Comparison of ENCODE assay signal across 9 mouse cellular contexts in the genomic region with DNA sequence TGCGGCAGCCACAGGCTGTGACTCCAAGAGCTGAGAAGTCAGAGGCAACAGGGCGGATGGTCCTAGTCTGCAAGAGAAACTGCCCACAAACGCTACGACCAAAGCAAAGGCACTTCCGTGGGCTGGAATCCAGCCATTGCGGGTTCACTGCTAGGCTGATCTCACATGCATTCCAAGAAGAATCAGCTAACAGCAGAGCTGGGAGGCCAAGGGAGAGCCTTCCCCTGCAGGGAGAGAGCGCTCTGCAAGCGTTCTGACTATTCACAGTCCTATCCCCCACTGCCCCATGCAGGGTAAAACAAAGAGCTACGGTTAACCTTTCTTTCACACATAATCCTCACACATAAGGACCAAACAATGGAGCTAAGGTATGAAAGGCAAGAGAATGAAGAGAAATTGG. TPM values are rescaled to one million over a fixed set of nuclear protein-coding genes. Genes with fewer than 3 reads are reported as not detected.
DNase-seq lines count a peak whose midpoint lies in the region; ATAC-seq and TF ChIP-seq lines count a peak whose summit lies in the region.
"Had no signal": no experiment of that assay in that cellular context is flagged by ENCODE, and none has a peak within 500 bp of the region (broad histone marks: within the 10 kb centered on the region; RNA-seq: fewer than 3 reads in every experiment).

No protein-coding gene starts in this region.

- no peaks in the 10 kb centered on the region for H3K9me3 ChIP-seq in neural tube, embryonic 15.5 days (replicated peaks)
- no peaks in the 10 kb centered on the region for H3K9me3 ChIP-seq in forebrain, embryonic 15.5 days
- H3K9me3 ChIP-seq in limb, embryonic 10.5 days (replicated peaks), result no peaks in the 10 kb centered on the region
- H3K9me3 ChIP-seq in stomach, embryonic 16.5 days (replicated peaks; ENCODE audit: control insufficient read depth, low read length), result no peaks in the 10 kb centered on the region

- no peak overlapping the region; the same call in 1 of the 2 replicates for H3K27ac ChIP-seq in neural tube, embryonic 15.5 days (replicated peaks)
- peak overlapping the region; percentile 58 for H3K27ac ChIP-seq in forebrain, embryonic 15.5 days (replicated peaks)
- peak overlapping the region; percentile 50 for H3K27ac ChIP-seq in limb, embryonic 10.5 days
- H3K27ac ChIP-seq in stomach, embryonic 16.5 days (ENCODE audit: low read length), result peak overlapping the region; percentile 55; the same call in 1 of the 2 replicates
- no peak overlapping the region for H3K27ac ChIP-seq in left cerebral cortex, adult 2 months

- ATAC-seq in neural tube, embryonic 15.5 days (ENCODE audit: low FRiP score), result no peak; the same call in 1 of the 2 replicates
- no peak for ATAC-seq in forebrain, embryonic 15.5 days (replicated peaks)
- no peak for ATAC-seq in stomach, embryonic 16.5 days (ENCODE audit: insufficient read depth, low FRiP score)

- no peaks in the 10 kb centered on the region for H3K27me3 ChIP-seq in neural tube, embryonic 15.5 days (replicated peaks)
- no peaks in the 10 kb centered on the region for H3K27me3 ChIP-seq in forebrain, embryonic 15.5 days
- no peaks in the 10 kb centered on the region for H3K27me3 ChIP-seq in limb, embryonic 10.5 days (ENCODE audit: low read depth, poor library complexity, severe bottlenecking)
- H3K27me3 ChIP-seq in stomach, embryonic 16.5 days (ENCODE audit: control insufficient read depth, insufficient read depth, low read length), result no peaks in the 10 kb centered on the region

- peak; percentile 20 for DNase-seq in neural tube, embryonic 10.5 days (ENCODE audit: extremely low spot score, low spot score)
- DNase-seq in limb, embryonic 10.5 days (ENCODE audit: low spot score), result no peak
- no peak for DNase-seq in cerebellum, adult 11 months
- DNase-seq in left cerebral cortex, adult 2 months (ENCODE audit: extremely low spot score in 1 of 2, low spot score in 2 of 2), result no peak
- DNase-seq in thymus, postnatal 0 days (ENCODE audit: low spot score), result no peak
- DNase-seq: thymus, postnatal 14 days had no signal

- peaks cover 17% of the 10 kb centered on the region for H3K4me1 ChIP-seq in neural tube, embryonic 15.5 days
- peaks cover 25% of the 10 kb centered on the region for H3K4me1 ChIP-seq in forebrain, embryonic 15.5 days
- peaks cover 18% of the 10 kb centered on the region for H3K4me1 ChIP-seq in limb, embryonic 10.5 days
- H3K4me1 ChIP-seq in stomach, embryonic 16.5 days (ENCODE audit: control insufficient read depth, insufficient read depth, low read length), result peaks cover 30% of the 10 kb centered on the region

- no peak overlapping the region for H3K9ac ChIP-seq in neural tube, embryonic 15.5 days (replicated peaks)
- no peak overlapping the region for H3K9ac ChIP-seq in forebrain, embryonic 15.5 days (replicated peaks)
- peak overlapping the region; percentile 24; the same call in 1 of the 2 replicates for H3K9ac ChIP-seq in stomach, embryonic 16.5 days (ENCODE audit: low read length)

- H3K36me3 ChIP-seq in neural tube, embryonic 15.5 days, result peaks cover 56% of the 10 kb centered on the region
- H3K36me3 ChIP-seq in forebrain, embryonic 15.5 days, result peaks cover 44% of the 10 kb centered on the region
- peaks cover 17% of the 10 kb centered on the region for H3K36me3 ChIP-seq in limb, embryonic 10.5 days
- H3K36me3 ChIP-seq in stomach, embryonic 16.5 days (ENCODE audit: control insufficient read depth, insufficient read depth, low read length), result peaks cover 37% of the 10 kb centered on the region

- intact Hi-C loops in left cerebral cortex, adult 2 months (cut with DNase I), result no loop called here

- no peak for TF ChIP-seq CTCF in left cerebral cortex, adult 2 months (IDR thresholded peaks at IDR 0.05)

- no peak overlapping the region for H3K4me3 ChIP-seq in neural tube, embryonic 15.5 days (replicated peaks)
- H3K4me3 ChIP-seq in forebrain, embryonic 15.5 days, result no peak overlapping the region
- no peak overlapping the region for H3K4me3 ChIP-seq in limb, embryonic 10.5 days
- no peak overlapping the region for H3K4me3 ChIP-seq in stomach, embryonic 16.5 days (replicated peaks; ENCODE audit: low read length)
- no peak overlapping the region for H3K4me3 ChIP-seq in left cerebral cortex, adult 2 months

- H3K4me2 ChIP-seq in neural tube, embryonic 15.5 days, result no peak overlapping the region
- no peak overlapping the region for H3K4me2 ChIP-seq in forebrain, embryonic 15.5 days (replicated peaks)
- H3K4me2 ChIP-seq in stomach, embryonic 16.5 days (ENCODE audit: low read depth, low read length), result no peak overlapping the region

- WGBS in neural tube, embryonic 15.5 days, result 14% methylated on average over 9 of the region's 9 CpGs
- WGBS in forebrain, embryonic 15.5 days, result 7% methylated on average over 9 of the region's 9 CpGs
- 42% methylated on average over 9 of the region's 9 CpGs for WGBS in limb, embryonic 10.5 days
- WGBS in stomach, embryonic 16.5 days, result 26% methylated on average over 9 of the region's 9 CpGs

RNA-seq across cellular contexts. Expression of a gene that starts 56.6 kb away (rescaled TPM):
- 18.4 and 20.7 TPM in 2 replicates for polyA plus RNA-seq in neural tube, embryonic 15.5 days (2015; fragmentation: Nextera tagmentation; extraction: Ambion mirVana)
- 17.0 and 20.9 TPM in 2 replicates for polyA plus RNA-seq in forebrain, embryonic 15.5 days (2015; fragmentation: Nextera tagmentation; extraction: Ambion mirVana)
- polyA plus RNA-seq in limb, embryonic 10.5 days (2016; fragmentation: Nextera tagmentation; extraction: Ambion mirVana), result 13.4 and 16.0 TPM in 2 replicates
- polyA plus RNA-seq in stomach, embryonic 16.5 days (2015; fragmentation: Nextera tagmentation; extraction: Ambion mirVana), result 15.6 and 19.1 TPM in 2 replicates
- total RNA-seq in left cerebral cortex, adult 2 months (2021), result 10 to 100 TPM; 14.9 to 16.5 TPM
- 18.8 and 19.0 TPM in 2 replicates for polyA plus RNA-seq in thymus, postnatal 0 days (2015; fragmentation: Nextera tagmentation; extraction: Ambion mirVana)

Comparison
In these comparisons a context has a peak if more than half of its experiments do, and no peak if none do; other contexts are left out.
1. H3K27ac ChIP-seq: peak in forebrain, embryonic 15.5 days (single experiment), limb, embryonic 10.5 days (single experiment) and stomach, embryonic 16.5 days (single experiment); none in neural tube, embryonic 15.5 days (single experiment) and left cerebral cortex, adult 2 months (single experiment).